Mouse (Mus musculus) layer of hippocampus, postnatal 25 days (tissue): ENCODE measurements around the gene Hpd. TPM values are rescaled to one million over a fixed set of nuclear protein-coding genes. Genes with fewer than 3 reads are reported as not detected.

ENCODE experiments used
- DNase-seq, 2 experiments: peaks; one replicate each; pipeline ENCODE4 v3.0.0; 2022; ENCODE audit warnings: mixed read lengths in 2 of 2, low spot score in 1 of 2; ENCODE audit errors: extremely low spot score in 1 of 2
- total RNA-seq, 2 experiments: library from RNA; stranded (reverse); gene quantifications; 2 replicates each; pipeline ENCODE4 v1.2.3; 2021

Hpd gene
- total RNA-seq, 2 experiments from 2014 or later = not detected

GRCm38 (mm10) chr5:123190912-123191311 lies 8.4 kb upstream of the Hpd start:
- no peak for DNase-seq

GRCm38 (mm10) chr5:123187306-123187705 lies 4.8 kb upstream of the Hpd start:
- DNase-seq = no peak

GRCm38 (mm10) chr5:123185966-123186365 lies 3.4 kb upstream of the Hpd start:
- DNase-seq = no peak

GRCm38 (mm10) chr5:123181536-123181935 lies 991 bp downstream of the Hpd start:
- DNase-seq = no peak

GRCm38 (mm10) chr5:123180390-123180789 lies 2.1 kb downstream of the Hpd start:
- DNase-seq = no peak

- DNase-seq = no peak
These were observed 3.7 kb downstream of the Hpd start for GRCm38 (mm10) chr5:123178792-123179191.

GRCm38 (mm10) chr5:123171646-123172350 lies 10.7 kb downstream of the Hpd start:
- peak; percentile 81 to 87 for DNase-seq

- DNase-seq = no peak
These were observed 12.2 kb downstream of the Hpd start for GRCm38 (mm10) chr5:123170365-123170764.

GRCm38 (mm10) chr5:123169284-123169683 lies 13.2 kb downstream of the Hpd start, which contains the start of gene Psmd9:
Gene Psmd9 (plus strand): TSS chr5:123169413.
- DNase-seq = no peak

GRCm38 (mm10) chr5:123167591-123167990 lies 14.9 kb downstream of the Hpd start:
- DNase-seq = no peak

- DNase-seq = no peak
These were observed 16.1 kb downstream of the Hpd start for GRCm38 (mm10) chr5:123166437-123166836.

GRCm38 (mm10) chr5:123162942-123163341 lies 19.6 kb downstream of the Hpd start:
- no peak for DNase-seq

- DNase-seq = no peak
These were observed 22.2 kb downstream of the Hpd start for GRCm38 (mm10) chr5:123160341-123160740.

GRCm38 (mm10) chr5:123159866-123160265 lies 22.7 kb downstream of the Hpd start:
- DNase-seq = no peak

GRCm38 (mm10) chr5:123159446-123159845 lies 23.1 kb downstream of the Hpd start:
- no peak for DNase-seq

GRCm38 (mm10) chr5:123157972-123158371 lies 24.6 kb downstream of the Hpd start:
- DNase-seq = no peak

GRCm38 (mm10) chr5:123156763-123157162 lies 25.8 kb downstream of the Hpd start:
- no peak for DNase-seq

GRCm38 (mm10) chr5:123155425-123155824 lies 27.1 kb downstream of the Hpd start:
- no peak for DNase-seq

- no peak for DNase-seq
These were observed 29.6 kb downstream of the Hpd start for GRCm38 (mm10) chr5:123152901-123153300.

- no peak for DNase-seq
These were observed 30.7 kb downstream of the Hpd start for GRCm38 (mm10) chr5:123151707-123152362.

GRCm38 (mm10) chr5:123151077-123151476 lies 31.4 kb downstream of the Hpd start:
- no peak for DNase-seq

GRCm38 (mm10) chr5:123150641-123151040 lies 31.9 kb downstream of the Hpd start:
- no peak for DNase-seq
